Mouse (Mus musculus) brown adipose tissue, adult 24 weeks (tissue): ENCODE measurements around the gene Rpl41. TPM values are rescaled to one million over a fixed set of nuclear protein-coding genes. Genes with fewer than 3 reads are reported as not detected.

Source experiments
- H3K27ac ChIP-seq: fragments of 200-500 bp; replicated peaks from 2 replicates; pipeline ENCODE4 v1.5.1; 2012; ENCODE audit warnings: low read depth, mild to moderate bottlenecking, low read length
- H3K4me1 ChIP-seq: fragments of 200-500 bp; 2 replicates; pipeline ENCODE4 v1.6.1; 2012; ENCODE audit warnings: low read length, mixed read lengths; ENCODE audit not compliant: control insufficient read depth, insufficient read depth, insufficient read length
- H3K4me3 ChIP-seq: fragments of 200-500 bp; 2 replicates; pipeline ENCODE4 v1.5.1; 2012; ENCODE audit warnings: low read depth, mild to moderate bottlenecking, low read length, moderate library complexity; ENCODE audit not compliant: insufficient read depth
- polyA plus RNA-seq: library from polyadenylated mRNA; stranded (reverse); fragments of >200 nt; gene quantifications from 2 replicates; pipeline ENCODE4 v1.2.4, GENCODE M21; 2012; ENCODE audit not compliant: missing spikeins, insufficient read depth, insufficient read length

The Rpl41 gene
- polyA plus RNA-seq, 1 experiment = 2,018 TPM

GRCm38 (mm10) chr10:128545570-128545898, 3.6 kb downstream of the Rpl41 start:
- H3K4me1 ChIP-seq = no peaks in the 10 kb centered on the region
- no peak overlapping the region for H3K27ac ChIP-seq
- no peak overlapping the region for H3K4me3 ChIP-seq

GRCm38 (mm10) chr10:128544674-128545569, 4.2 kb downstream of the Rpl41 start:
- Histone ChIP-seq H3K27ac (no peak overlapping the region), H3K4me3 (no peak overlapping the region)

DNA sequence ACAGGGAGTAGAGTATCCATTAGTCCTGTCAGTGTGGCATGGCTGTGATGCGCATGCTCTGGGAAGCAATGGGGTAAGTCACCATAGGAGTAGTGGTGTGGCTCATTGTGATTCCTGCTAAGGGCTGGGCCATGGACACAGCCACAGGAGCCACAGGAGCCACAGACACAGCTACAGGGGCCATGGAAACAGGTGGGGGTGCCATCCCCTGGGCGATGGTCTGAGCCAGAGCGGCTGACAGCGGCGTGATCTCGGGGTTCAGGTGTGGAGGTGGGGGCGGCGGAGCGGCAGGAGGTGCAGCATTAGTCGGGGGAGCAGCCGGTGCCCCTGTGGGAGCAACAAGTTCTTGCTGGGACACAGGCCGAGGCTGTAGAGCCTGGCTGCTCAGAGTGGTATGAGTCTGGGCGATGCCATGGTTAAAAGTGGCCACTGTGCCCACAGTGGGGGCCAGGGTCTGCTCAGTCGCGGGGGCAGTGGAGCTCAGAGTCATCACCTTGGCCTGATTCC, 4.9 kb downstream of the Rpl41 start:
- H3K4me3 ChIP-seq = no peak overlapping the region
- H3K4me1 ChIP-seq = no peaks in the 10 kb centered on the region
- no peak overlapping the region for H3K27ac ChIP-seq

More at GRCm38 (mm10) chr10:128544674-128545569, 4.2 kb downstream of the Rpl41 start:
- H3K4me1 ChIP-seq = no peaks in the 10 kb centered on the region

DNA sequence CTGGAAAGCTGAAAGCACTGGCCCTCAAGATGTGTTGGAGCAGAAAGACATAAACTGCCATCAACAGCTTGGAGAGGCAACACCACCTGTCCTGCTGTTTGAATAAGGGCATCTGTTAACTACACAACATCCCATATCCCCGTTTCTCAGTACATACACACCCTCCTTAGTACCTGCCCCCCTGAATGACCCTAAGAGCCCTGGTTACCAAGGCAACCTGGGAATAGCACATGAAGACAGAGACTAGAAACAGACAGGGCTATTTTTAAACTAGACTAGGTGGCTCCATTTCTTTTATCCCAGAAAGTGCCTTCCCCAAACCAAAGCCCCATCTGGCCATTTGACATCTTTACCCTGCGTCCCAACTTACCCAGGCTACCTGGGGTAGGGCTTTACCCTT, 6.0 kb downstream of the Rpl41 start:
- Histone ChIP-seq H3K4me1 (no peaks in the 10 kb centered on the region), H3K4me3 (no peak overlapping the region), H3K27ac (no peak overlapping the region)

- Histone ChIP-seq H3K4me3 (no peak overlapping the region), H3K4me1 (no peaks in the 10 kb centered on the region), H3K27ac (no peak overlapping the region)
Observed at GRCm38 (mm10) chr10:128538340-128538870, 10.7 kb downstream of the Rpl41 start.

GRCm38 (mm10) chr10:128536266-128536940, 12.7 kb downstream of the Rpl41 start:
- peak overlapping the region; percentile 35 for H3K27ac ChIP-seq
- H3K4me3 ChIP-seq = peak overlapping the region; percentile 35; the same call in 1 of the 2 replicates
- no peaks in the 10 kb centered on the region for H3K4me1 ChIP-seq

DNA sequence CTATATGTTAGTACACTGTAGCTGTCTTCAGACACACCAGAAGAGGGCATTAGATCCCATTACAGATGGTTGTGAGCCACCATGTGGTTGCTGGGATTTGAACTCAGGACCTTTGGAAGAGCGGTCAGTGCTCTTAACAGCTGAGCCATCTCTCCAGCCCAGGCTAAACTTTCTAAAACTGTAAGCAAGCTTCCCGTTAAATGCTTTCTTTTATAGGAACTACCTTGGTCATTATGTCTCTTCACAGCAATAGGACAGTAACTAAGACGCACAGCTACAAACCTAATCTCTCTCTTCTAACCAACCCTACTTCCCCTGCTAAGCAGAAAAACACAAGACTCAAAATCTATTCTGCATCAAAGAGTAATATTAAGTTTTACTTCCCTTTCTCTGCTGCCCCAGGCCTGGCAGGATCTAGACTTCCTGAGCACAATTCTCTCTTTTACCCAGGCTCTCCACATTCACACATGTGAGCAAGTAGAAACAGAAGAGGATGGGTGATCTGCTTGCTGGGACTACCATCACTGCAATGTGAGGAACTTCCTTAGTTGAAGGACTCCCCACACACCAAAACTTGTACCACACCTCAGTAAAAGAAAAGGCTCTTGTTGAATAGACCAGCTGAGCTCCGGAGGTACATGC, 13.4 kb downstream of the Rpl41 start:
- Histone ChIP-seq H3K4me3 (peak overlapping the region; percentile 35; the same call in 1 of the 2 replicates), H3K27ac (peak overlapping the region; percentile 35), H3K4me1 (no peaks in the 10 kb centered on the region)

- no peak overlapping the region for H3K4me3 ChIP-seq
- 0 out of 2 replicates have a peak overlapping the region, but pooled peaks have one; percentile 21 for H3K27ac ChIP-seq
- no peaks in the 10 kb centered on the region for H3K4me1 ChIP-seq
Observed at GRCm38 (mm10) chr10:128535206-128535605, 13.9 kb downstream of the Rpl41 start.

- H3K4me3 ChIP-seq = peak overlapping the region; percentile 54
- peak overlapping the region; percentile 71 for H3K27ac ChIP-seq
- H3K4me1 ChIP-seq = no peaks in the 10 kb centered on the region
Observed at GRCm38 (mm10) chr10:128526366-128527356, 22.4 kb downstream of the Rpl41 start.

- peak within 1 kb of the TSS; percentile 71 for H3K27ac ChIP-seq
- H3K4me3 ChIP-seq = peak within 1 kb of the TSS; percentile 80
- H3K4me1 ChIP-seq = no peaks in the 10 kb centered on the region
Observed at GRCm38 (mm10) chr10:128525671-128526308, 23.3 kb downstream of the Rpl41 start, which contains the start of gene Esyt1. TSS of gene Esyt1 (minus strand) at chr10:128525871.

DNA sequence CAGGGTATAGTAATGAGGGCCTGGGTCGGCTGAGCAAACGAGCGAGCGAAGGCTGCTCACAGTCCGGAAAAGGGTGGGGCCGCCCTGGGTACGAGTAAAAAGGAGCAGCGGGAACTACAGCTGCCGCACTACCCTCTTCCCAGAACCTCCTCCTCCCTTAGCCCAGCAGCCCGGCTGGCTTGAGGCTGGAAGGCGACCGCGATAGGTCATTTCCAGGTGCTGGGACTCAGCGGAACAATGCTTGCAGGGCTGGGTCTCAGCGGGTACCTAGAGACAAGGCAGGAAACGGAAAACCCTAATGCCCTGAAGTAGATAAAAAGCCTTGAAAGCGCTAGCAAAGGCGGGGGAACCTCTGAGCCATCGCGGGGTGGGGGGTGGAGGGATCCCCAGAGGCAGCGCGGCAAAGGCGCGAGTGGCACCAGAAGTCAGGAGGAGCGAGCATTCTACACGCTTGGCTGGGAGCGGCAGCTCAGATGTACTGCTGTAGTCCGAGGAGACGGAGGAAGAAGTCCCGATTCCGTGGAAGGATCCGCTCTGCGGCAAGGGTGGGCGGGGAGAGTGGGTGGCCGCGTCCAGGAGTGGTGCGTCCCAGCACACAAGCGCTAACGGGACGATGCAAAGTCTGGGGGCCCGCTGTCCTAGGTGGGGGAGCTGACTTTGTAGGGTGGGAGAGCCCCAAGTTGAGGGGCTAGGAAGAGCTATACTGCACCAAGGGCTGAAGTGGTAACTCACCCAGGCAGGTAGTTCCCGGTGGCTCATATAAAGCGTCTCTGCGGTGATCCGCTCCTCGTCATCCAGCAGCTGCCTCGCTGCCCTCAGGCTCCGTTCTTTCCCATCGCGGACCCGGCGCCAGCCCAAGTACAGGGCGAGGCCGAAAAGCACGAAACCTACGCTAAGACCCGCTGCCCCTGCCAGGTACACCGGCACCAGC, 24.1 kb downstream of the Rpl41 start:
- Histone ChIP-seq H3K27ac (peak overlapping the region; percentile 21), H3K4me1 (no peaks in the 10 kb centered on the region), H3K4me3 (peak overlapping the region; percentile 80)

- H3K4me1 ChIP-seq = no peaks in the 10 kb centered on the region
- peak overlapping the region; percentile 21 for H3K27ac ChIP-seq
- H3K4me3 ChIP-seq = peak overlapping the region; percentile 80
Observed at GRCm38 (mm10) chr10:128524111-128524731, 24.9 kb downstream of the Rpl41 start.
